Mouse (Mus musculus) R1 (cell line): ENCODE results near the gene Plod3.
"Not testable (repeated sequence)": the region's sequence is repeated elsewhere in the genome, so short reads cannot be mapped to it uniquely, and the experiment has no call there.

Experiments
- DNase-seq: peaks from one replicate; pipeline ENCODE4 v3.0.0-alpha.2; 2018; ENCODE audit warnings: low read depth, low spot score

Plod3 gene

DNA sequence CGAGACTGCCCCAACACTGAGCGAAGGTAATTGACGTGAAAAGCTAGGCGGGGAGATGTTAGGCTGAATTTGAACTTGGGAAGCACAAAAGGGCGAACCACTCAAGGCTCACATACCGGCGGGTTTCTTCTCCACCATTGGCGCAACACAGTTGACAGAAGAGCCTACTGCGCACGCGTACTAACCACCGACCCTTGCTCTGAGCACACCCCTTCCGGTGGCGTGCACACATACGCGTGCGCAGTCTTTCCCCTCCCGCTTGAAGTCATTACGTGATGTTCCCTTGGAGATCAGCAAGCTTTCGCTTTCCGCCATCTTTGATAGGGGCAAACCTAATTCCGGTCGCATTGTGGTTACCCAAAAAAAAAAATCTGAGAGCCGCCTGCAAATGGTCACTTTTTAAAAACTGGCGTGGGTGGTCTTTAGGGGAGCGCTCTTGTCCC is at the start of gene Plod3:
TSS of gene Plod3 (plus strand) at position 325 of the 443 bp plus-strand sequence.
- DNase-seq: peak; percentile 99

DNA sequence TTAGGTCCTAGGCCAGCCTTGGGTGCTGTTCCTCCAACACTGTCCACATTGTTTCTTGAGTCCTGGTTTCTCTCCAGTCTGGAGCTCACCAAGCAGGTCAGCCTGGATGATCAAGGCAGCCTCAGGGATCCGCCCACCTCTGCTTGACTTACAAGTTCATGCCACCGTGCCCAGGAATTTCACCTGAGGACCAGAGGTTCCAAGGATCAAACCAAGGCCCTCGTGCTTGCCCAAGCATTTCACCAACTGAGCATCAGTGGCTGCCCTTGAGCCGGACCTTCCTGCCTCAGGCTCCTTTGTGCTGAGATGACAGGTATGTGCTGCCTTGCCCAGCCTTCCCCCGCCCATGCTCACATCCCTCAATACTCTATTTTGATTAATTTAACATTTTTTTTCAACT is 49.2 kb upstream of the Plod3 start:
- DNase-seq: no peak

DNA sequence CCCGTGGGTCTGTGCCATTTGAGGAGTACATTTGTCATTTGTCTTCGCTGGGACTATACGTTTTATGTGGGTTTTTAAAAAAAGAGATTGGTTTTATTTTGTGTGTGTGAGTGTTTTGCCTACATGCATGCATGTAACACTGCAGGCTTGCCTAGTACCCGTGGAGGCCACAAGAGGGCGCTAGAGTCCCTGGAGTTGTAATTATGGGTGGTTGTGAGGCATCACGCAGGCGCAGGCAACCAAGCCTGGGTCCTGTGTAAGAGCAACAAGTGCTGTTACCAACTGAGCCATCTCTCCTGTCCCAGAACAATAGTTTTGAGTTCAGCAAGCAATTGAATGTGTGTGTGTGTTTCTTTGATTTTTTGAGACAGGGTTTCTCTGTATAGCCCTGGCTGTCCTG is 47.5 kb upstream of the Plod3 start:
- DNase-seq: peak; percentile 92

DNA sequence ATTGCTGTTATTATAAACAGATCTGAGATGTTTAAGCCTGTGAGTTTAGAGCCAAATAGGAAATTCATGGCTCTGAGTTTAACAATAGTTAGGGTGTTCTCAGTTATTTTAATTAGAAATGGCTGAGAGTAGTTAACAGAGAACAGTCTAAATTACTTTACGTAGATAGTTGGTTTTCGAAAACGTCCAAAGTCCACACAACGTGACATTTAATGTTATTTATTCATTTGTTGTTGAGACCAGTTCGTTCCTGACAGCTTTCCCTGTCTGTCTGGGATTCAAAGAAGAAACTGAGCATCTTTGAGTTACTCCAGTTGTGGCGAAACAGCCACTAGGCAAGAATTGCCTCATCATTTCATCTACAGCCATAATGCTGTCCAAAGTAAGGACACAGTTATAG is 46.8 kb upstream of the Plod3 start:
- not testable (repeated sequence) for DNase-seq

DNA sequence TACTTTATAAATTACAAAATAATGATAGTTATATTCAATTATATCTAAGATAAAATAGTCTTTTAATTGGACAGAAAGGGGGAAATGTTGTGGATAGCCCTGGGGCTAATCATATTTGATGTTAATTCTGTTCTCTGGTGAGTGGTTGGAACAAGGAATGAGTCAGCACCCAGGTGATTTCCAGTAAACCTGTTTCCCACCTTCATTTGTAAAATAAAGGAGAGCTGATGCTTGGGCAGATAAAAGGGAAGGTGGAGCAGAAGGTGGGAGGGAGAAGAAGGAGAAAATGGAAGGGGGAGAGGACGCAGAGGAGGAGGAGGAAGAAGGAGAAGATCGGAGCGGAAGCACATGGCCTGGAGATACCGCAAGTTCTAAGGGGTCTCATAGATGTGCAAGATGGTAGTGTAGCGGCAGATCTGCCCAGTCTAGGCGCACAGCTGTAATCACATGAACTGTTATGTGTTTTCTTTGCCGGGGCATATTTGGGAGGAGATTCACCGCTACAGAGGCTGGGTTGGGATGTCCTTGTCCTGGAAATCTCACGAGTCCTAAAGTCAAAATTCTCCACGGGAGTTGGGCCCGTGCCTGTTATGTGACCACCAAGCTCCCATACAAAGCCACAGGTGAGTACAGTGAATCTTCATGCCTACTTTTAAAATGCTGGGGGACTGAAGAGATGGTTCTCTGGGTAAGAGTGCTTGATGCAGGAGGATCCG is 45.8 kb upstream of the Plod3 start:
- DNase-seq: peak; percentile 90

DNA sequence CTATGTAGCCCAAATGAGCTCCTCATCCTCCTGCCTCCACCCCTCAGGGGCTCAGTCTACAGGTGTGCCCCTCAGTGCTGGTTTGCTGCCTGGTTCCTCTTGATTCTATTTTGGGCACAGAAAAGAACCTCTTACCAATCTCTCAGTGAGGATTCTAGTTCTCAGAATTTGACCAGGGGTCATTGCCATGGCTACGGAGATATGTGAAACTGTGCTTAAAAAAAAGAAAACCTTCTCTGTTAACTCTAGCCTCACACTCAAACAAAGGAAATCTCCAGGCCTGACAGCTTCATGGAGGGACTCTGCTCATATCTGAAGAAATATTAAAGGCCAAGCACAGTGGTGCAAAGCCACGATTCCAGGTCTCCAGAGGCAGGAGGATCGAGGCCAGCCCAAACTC is 44.0 kb upstream of the Plod3 start:
- DNase-seq: no peak

DNA sequence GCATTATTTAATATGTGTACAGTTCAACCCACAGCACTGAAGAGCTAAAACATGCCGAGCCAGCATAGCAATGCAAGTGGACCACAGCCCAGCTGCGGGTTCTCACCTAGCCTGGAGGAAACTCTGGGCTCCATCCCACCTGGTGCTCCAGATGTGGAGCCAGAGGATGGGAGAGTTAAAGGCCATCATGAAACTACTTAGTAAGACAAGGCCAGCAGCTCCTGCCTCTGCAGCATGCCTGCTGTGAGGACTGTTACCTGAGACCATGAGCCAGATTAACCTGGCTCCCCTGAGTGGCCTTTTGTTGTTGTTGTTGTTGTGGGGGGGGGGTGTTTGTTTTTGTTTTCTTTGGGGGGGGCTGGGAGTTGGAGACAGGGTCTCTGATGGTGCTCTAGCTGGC is 43.4 kb upstream of the Plod3 start:
- DNase-seq: peak; percentile 53

DNA sequence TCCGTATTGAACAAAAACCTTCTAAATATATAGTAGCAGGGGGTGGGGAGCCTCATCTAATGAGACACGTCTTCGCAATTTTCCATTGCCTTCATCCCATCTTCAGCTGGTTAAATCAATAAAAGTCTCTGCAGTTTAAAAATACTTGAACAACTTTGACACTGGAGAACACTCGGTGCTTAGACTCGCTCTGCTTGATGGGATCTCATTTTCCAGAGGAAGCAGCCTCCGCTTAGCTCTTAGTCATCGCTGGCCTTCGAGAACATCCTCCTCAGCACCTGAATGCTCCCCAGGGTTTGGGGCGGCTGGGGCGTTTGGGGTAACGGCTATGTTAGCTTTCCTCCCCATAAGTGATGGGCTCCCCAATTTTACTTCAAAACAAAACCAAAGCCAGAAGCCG is 41.7 kb upstream of the Plod3 start:
- no peak for DNase-seq

DNA sequence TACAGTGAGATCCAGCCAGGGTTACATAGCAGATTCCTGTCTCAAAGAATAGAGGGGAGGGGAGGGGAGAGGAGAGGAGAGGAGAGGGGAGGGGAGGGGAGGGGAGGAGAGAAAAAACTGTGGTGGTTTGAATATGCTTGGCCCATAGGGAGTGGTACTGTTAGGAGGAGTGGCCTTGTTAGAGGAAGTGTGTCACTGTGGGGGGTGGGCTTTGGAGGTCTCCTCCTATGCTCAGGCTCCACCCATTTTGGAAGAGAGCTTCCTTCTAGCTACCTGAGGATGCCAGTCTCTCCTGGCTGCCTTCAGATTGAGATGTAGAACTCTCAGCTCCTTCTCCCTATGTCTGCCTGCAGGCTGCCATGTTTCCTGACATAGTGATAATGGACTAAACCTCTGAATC is 38.9 kb upstream of the Plod3 start:
- peak; percentile 93 for DNase-seq

DNA sequence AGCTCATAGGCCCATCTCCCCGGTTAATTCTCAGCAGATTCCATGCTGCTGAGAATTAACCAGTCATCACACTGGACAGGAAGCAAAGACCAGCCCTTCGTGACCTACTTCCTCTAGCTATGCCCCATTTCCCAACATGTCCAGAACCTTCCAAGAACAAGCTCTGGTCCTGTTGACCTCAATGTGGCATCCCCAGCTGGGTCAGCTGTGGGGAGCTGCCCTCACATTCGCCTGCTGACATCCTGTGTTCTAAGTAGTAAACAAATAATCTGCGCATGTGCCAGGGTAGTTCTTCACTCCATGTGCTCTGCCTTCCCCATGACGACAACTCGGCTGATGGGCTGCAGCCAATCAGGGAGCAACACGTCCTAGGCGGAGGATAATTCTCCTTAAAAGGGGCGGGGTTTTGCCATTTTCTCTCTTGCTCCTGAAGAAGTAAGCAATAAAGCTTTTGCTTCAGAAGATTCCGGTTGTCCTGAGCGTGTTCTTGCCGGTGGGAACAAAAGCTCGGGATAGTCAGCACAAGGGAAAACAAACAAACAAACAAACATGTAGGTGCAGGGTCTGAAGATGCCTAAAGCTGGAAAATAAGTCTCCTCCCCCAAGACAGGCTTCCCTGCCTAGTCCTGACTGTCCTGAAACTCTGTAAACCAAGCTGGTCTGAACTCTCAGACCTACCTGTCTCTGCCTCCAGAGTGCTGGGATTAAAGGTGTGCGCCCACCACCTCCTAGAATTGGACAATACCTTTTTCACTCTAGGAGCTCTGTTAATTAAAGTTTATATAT is 37.1 kb upstream of the Plod3 start:
- DNase-seq: peak; percentile 58

DNA sequence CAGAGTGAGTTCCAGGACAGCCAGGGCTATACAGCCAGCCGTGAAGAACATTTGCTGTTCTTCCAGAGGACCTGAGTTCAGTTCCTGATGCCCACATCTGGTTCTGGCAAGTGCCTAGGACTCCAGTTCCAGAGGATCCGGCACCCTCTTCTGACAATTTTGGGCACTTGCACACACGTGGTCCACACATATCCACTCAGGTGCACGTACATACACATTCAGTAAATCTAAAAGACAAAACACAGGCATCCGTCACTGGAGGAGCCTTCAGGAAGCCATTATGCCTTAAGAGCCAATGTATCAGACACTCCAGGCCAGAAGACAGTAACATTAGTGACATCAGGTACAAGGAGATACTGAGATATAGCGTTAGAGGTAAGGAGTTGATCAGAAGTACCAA is 36.3 kb upstream of the Plod3 start:
- peak; percentile 71 for DNase-seq

DNA sequence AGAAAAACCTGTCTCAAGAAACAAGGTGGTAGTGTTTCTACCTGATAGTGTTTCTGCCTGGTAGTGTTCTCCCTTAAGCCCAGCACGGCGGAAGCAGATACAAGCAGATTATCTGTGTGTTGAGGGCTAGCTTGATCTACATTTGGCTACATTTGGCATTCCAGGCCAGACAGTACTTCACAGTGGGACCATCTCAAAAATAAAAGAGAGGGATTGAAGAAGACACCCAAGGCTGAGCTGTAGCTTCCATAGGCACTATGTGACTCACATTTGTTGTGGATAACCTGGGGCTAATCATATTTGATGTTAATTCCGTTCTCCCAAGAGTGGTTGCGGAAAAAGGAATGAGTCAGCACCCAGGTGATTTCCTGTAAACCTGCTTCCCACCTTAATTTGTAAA is 34.7 kb upstream of the Plod3 start:
- peak; percentile 81 for DNase-seq

DNA sequence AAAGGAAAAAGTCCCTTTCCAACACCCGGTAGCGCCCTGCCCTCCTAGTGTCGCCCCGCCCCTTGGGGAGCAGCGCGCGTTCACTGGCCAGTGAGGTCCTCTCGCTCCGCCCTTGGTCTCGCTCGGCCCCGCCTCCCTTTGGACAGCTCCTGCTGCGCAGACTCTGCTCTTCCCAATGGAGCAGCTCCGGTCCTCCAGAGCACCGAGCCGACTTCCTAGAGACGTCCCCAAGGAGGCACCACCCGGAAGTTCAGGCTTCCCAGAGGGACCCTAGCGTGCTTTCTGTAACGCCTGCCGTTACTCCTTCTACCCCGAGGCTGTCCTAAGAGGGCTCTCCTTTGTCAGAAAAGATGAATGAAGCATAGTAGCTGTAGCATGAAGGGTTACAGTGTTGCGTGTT is 33.8 kb upstream of the Plod3 start, which contains the start of gene Fis1:
TSS of gene Fis1 (plus strand) at position 261 of the 400 bp plus-strand sequence.
- DNase-seq: peak; percentile 99

DNA sequence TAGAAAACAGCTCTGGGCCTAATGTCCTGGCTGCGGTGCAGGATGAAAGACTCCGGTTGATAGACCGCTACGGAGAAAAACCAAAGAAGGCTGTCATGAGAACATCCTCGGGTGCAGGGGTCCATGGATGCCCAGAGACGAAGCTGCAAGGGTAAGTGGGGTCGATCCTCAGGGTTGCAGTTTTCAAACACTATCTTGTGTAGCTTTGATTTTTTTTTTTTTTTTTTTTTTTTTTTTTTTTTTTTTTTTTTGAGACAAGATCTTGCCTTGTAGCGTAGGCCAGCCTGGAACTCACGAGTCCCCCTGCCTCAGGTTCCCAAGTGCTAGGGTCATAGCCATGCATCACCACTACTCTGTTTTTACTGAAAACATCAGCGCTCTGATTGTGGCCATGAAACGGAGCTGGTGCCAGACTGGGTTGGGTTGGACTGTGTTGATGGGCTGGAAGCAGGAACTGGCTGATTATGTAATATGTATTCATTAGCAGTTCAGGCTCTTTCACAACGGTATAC is 33.3 kb upstream of the Plod3 start:
- DNase-seq: no peak

DNA sequence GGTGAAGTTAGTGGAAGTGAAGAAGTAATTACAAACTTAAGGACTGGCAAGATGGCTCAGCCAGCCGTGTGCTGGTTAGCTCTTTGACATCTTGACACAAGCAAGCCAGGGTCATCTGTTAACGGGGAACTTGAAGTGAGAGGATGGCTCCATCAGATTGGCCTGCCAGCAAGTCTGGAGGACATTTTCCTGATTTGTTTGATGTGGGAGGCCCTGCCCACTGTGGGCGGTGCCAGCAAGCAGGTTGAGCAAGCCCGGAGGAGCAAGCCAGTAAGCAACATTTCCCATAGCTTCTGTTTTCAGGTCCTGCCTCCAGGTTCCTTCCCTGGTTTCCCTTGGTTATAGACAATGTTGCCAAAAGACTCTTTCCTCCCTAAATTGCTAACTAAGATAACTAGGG is 31.2 kb upstream of the Plod3 start:
- peak; percentile 73 for DNase-seq

DNA sequence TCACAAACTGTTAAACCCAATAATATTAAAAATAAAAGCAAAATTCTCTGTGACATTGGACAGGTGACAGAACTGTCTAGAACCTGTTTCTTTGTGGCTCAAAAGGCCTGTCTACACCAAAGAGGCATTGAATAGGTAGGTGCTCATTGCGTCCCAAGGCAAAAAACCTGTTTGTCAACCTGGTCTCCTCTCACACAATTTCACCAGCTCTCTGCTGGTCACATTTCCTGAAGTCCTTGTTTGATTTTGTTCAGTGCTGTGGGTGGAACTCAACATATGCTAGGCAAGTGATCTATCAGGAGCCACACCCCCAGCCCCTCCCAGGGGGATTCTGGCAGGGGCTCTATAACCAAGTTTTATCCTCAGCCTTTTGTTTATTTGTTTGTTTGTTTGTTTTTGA is 29.6 kb upstream of the Plod3 start:
- DNase-seq: no peak

DNA sequence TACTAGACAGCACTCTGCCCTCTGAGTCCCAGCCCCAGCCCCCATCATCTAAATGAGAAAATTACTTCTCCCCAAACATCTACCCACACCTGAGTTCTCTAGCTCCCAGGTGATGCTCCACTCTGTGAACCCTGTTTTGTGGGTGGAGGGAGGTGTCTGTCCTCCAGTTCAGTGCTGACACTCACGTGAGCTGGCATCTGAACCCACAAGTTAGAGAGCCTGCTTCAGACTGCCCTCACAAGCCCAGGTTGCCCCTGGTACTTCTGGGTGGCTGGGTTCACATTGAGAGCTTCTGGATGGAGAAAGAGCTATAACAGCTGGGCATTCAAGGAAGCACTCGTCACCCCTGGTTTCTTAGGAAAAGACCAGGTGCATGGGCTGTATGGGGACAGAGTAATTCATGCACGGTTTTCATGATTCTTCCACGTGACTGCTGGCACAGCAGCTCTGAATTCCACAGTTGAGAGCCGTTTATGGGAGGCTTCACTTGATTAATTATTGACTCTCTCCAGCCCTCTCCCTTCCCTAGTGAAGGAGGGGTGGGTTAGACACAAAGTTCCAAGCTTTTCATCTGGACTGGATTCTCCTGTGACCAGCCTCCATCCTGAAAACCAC is 27.7 kb upstream of the Plod3 start:
- no peak for DNase-seq

DNA sequence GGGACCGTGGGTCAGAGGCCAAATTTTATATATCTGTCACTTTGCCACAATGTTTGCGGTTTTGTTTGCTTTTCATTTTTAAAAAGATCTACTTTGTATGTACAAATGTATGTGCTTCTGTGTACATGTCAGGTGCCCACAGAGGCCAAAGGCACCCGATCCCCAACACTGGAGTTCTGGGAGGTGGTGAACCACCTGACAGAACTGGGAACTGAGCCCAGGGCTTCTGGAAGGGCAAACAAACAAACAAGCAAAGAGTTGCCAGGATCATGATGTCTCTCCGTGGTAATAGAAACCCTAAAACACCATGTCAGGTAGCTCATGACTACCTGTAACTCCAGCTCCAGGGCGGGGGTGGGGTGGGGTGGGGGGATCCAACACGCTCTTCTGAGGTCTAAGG is 26.8 kb upstream of the Plod3 start:
- no peak for DNase-seq

DNA sequence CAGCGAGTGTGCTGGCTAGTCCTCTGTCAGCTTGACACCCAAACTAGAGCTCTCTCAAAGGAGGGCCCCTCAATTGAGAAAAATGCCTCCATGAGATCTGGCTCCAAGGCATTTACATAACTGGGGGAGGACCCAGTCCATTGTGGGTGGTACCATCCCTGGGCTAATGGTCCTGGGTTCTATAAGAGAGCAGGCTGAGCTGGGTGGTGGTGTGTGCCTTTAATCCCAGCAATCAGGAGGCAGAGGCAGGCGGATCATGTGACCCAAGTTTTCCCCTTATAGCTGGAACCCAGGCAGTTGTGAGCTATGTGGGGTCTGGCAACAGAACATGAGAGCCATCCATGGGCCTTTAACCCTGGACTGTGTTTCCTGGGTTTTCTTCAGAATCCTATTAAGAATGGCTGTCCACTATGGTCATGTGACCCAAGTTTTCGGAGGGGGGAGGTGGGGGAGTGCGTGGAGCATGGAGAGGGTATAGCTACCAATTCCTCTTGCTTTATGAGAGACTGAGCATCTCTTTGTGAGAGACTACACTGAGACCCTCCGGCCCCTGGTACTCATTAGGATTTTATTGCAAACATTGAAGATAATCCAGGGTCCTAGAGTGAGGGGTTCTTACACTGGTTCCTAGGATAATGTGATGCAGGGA is 25.4 kb upstream of the Plod3 start:
- DNase-seq: peak; percentile 61

DNA sequence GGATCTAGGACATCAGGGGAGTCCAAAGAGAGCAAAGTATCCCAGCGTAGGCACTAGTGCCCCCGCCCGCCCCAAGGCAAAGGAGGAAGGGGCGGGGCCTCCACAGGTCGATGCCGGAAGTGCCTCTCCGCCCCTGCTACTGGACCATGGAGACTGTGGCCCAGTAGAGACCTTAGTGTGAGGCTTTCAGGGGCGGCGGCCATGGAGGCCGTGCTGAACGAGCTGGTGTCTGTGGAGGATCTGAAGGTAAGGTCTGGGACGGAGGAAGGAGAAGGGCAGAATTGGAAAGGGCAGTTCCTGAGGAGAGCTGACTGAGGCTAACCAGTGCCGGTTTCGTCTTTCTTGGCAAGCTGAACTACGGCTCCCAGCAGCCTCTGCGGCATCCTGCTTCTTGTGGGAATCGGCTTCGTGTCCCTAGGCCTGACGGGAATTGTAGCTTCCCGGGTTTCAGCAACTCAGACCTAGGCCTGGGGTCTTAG is 24.8 kb upstream of the Plod3 start:
- peak; percentile 94 for DNase-seq

DNA sequence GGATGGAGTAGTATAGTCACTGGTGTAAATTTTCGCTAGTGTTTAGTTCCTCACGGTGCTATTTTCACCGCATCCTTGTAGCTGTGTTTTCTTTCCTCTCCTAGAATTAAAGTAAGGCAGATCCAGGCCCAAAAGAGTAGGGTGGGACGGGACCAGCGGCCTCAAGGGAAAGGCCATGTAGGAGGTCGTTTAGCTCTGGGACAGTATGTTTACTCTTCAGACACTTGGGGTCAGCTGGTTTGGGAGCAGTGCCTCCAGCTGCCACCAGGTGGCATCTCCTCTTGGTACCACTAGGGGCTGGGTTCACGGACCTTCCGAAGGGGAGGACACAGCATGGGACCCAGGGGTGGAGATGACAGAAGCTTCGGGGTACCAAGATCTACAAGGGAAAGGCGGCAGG is 24.3 kb upstream of the Plod3 start:
- peak; percentile 92 for DNase-seq
